Mouse (Mus musculus) hindbrain, embryonic 12.5 days (tissue): ENCODE measurements around the gene Gulp1. TPM values are rescaled to one million over a fixed set of nuclear protein-coding genes. Genes with fewer than 3 reads are reported as not detected.

Source experiments
- ATAC-seq: fragments of 200-750 bp; cut with Nextera tagmentation; 2 replicates; pipeline ENCODE4 v1.8.0; 2017; ENCODE audit warnings: moderate TSS enrichment; ENCODE audit not compliant: low FRiP score
- H3K27ac ChIP-seq: fragments of 300-500 bp; sonication (generic); 2 replicates; pipeline ENCODE4 v1.5.1; 2016; ENCODE audit warnings: mild to moderate bottlenecking
- H3K27me3 ChIP-seq: fragments of 300-500 bp; sonication (generic); 2 replicates; pipeline ENCODE4 v1.6.1; 2016; ENCODE audit warnings: mild to moderate bottlenecking
- H3K36me3 ChIP-seq: fragments of 300-500 bp; sonication (generic); 2 replicates; pipeline ENCODE4 v1.6.1; 2016; ENCODE audit warnings: mild to moderate bottlenecking
- H3K4me1 ChIP-seq: fragments of 300-500 bp; sonication (generic); 2 replicates; pipeline ENCODE4 v1.6.1; 2016
- H3K4me2 ChIP-seq: fragments of 300-500 bp; sonication (generic); replicated peaks from 2 replicates; pipeline ENCODE4 v1.6.1; 2016; ENCODE audit warnings: mild to moderate bottlenecking
- H3K4me3 ChIP-seq: fragments of 300-500 bp; sonication (generic); 2 replicates; pipeline ENCODE4 v1.5.1; 2016; ENCODE audit warnings: mild to moderate bottlenecking
- H3K9ac ChIP-seq: fragments of 300-500 bp; sonication (generic); 2 replicates; pipeline ENCODE4 v1.6.1; 2016; ENCODE audit warnings: mild to moderate bottlenecking, moderate library complexity
- H3K9me3 ChIP-seq: fragments of 300-500 bp; sonication (generic); replicated peaks from 2 replicates; pipeline ENCODE4 v1.6.1; 2016; ENCODE audit warnings: mild to moderate bottlenecking
- WGBS: fragments of 180-500 bp; shearing (Covaris S2); methylation state at CpG from one replicate; pipeline ENCODE4 v1.1.7; 2016; 5-methylcytosine and 5-hydroxymethylcytosine counted together
- polyA plus RNA-seq: library from polyadenylated mRNA; unstranded; fragments of >200 nt; fragmentation: Nextera tagmentation; extraction: Ambion mirVana; gene quantifications from 2 replicates; pipeline ENCODE4 v1.2.1, GENCODE M21; 2016

The Gulp1 gene
- polyA plus RNA-seq, 1 experiment from 2014 or later, result 22.8 TPM

DNA sequence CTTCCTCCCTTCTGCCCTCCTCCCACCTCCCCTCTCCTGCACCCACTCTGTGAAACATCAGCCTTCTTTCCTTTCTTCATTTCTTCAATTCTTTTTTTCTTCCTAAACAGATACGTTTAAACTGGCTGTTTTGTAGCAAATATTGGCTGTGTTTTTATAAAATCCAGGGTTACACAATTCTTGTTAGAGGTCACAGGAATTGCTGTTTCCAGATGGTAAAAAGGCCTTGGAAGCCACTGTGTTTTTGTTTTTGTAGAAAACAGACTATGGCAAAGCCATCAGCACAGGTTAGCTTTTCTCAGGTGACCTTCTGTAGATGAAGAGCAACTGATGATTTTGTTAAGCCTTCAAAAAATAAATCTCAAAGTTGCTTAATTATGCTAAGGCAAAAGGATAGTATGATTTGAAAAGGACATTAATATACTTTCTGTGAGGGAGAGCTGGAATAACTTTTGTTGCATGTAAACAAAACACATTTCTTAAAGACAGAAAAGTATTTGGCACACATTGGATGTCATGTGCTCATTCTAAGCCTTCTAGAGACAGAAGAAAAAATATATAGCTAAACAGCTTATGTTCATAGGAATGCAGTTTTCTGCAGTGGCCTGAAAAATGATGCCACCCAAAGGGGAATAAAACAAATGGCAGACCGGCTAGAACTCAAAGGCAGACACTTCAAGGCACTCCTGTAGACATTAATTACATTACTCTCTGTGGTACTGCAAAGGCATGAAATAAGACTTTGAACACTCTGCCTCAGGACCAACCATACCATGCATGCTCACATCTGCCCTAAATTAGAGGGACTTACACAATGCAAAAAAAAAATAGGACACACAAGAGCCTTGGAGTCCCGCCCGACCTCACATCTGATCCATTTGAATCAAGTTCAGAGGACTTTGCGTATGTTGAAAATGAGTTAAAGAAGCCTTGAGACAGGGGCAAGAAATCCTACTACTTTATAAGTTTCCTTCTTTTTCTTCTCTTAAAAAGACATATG, 199.7 kb downstream of the Gulp1 start:
- Histone ChIP-seq H3K4me3 (no peak overlapping the region), H3K9me3 (no peaks in the 10 kb centered on the region), H3K4me1 (no peaks in the 10 kb centered on the region), H3K36me3 (no peaks in the 10 kb centered on the region), H3K9ac (no peak overlapping the region), H3K27me3 (no peaks in the 10 kb centered on the region), H3K4me2 (no peak overlapping the region), H3K27ac (no peak overlapping the region)
- ATAC-seq, result no peak
- 63% methylated on average over 5 of the region's 5 CpGs for WGBS

DNA sequence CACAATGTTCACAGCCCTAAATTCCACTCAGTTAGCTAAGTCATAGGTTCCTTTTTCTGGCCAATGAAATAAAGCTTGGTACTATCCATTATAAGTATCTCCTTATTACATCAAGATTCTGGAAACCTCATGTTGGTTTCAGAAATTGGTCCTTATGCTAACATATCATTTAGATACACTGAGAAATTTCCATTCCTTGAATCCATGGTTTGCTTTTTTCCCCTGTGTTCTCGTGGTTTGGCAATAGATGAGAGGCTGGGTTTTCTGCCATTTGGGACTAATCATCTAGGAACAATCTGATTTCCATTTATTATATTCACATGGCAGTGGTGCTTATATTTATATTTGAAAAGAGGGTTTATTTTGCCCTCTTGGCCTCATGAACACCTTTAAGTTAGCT, 226.9 kb downstream of the Gulp1 start:
- no peaks in the 10 kb centered on the region for H3K9me3 ChIP-seq
- no peaks in the 10 kb centered on the region for H3K27me3 ChIP-seq
- H3K4me3 ChIP-seq, result no peak overlapping the region
- no peak overlapping the region for H3K27ac ChIP-seq
- no peaks in the 10 kb centered on the region for H3K4me1 ChIP-seq
- no peaks in the 10 kb centered on the region for H3K36me3 ChIP-seq
- ATAC-seq, result no peak
- H3K9ac ChIP-seq, result no peak overlapping the region
- WGBS, result 64% methylated on average over 1 of the region's 1 CpGs
- no peak overlapping the region for H3K4me2 ChIP-seq

- Histone ChIP-seq H3K9me3 (no peaks in the 10 kb centered on the region), H3K27ac (no peak overlapping the region), H3K4me2 (no peak overlapping the region), H3K4me1 (no peaks in the 10 kb centered on the region), H3K9ac (no peak overlapping the region), H3K27me3 (no peaks in the 10 kb centered on the region), H3K4me3 (no peak overlapping the region), H3K36me3 (no peaks in the 10 kb centered on the region)
- no peak for ATAC-seq
- whole genome bisulfite sequencing, result 76% methylated on average over 4 of the region's 4 CpGs
Observed at GRCm38 (mm10) chr1:44803594-44804372, 252.5 kb downstream of the Gulp1 start.

DNA sequence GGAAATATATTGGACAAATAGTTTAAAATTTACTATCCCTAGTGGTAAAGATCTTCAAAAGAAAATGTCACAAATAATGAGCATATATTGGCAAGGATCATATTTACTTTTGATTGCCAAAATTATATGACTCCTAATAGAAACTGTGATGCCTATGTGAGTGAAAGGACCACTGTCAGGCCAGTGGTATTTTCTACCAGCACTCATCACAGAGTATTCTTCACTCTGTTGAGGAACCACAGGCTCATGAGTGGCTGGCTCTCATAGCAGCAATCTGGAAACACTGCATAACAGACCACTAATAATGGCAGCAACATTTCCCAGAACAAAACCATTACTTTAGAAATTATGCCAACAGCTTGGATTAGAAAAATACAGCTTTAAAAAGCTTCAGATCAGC, 255.1 kb downstream of the Gulp1 start:
- H3K4me2 ChIP-seq, result no peak overlapping the region
- H3K4me3 ChIP-seq, result no peak overlapping the region
- H3K9me3 ChIP-seq, result no peaks in the 10 kb centered on the region
- no peaks in the 10 kb centered on the region for H3K36me3 ChIP-seq
- no peak overlapping the region for H3K27ac ChIP-seq
- no peak overlapping the region for H3K9ac ChIP-seq
- no peak for ATAC-seq
- no peaks in the 10 kb centered on the region for H3K4me1 ChIP-seq
- H3K27me3 ChIP-seq, result no peaks in the 10 kb centered on the region

- 91% methylated on average over 2 of the region's 2 CpGs for WGBS
- Histone ChIP-seq H3K36me3 (no peaks in the 10 kb centered on the region), H3K4me3 (no peak overlapping the region), H3K27me3 (no peaks in the 10 kb centered on the region), H3K9ac (no peak overlapping the region), H3K4me1 (no peaks in the 10 kb centered on the region), H3K4me2 (no peak overlapping the region), H3K9me3 (no peaks in the 10 kb centered on the region), H3K27ac (no peak overlapping the region)
- no peak for ATAC-seq
Observed at GRCm38 (mm10) chr1:44810336-44810735, 259.0 kb downstream of the Gulp1 start.

- Histone ChIP-seq H3K27me3 (no peaks in the 10 kb centered on the region), H3K4me1 (no peaks in the 10 kb centered on the region), H3K9ac (no peak overlapping the region), H3K27ac (no peak overlapping the region), H3K4me3 (no peak overlapping the region), H3K4me2 (no peak overlapping the region), H3K9me3 (no peaks in the 10 kb centered on the region), H3K36me3 (no peaks in the 10 kb centered on the region)
- WGBS, result 77% methylated on average over 4 of the region's 4 CpGs
- ATAC-seq, result no peak
Observed at GRCm38 (mm10) chr1:44833934-44834333, 282.6 kb downstream of the Gulp1 start.
